Mouse (Mus musculus) cortical plate, adult 2 months (tissue): ENCODE data around the gene Clec3b.

Experiments
- CTCF ChIP-seq: fragments of 200-500 bp; IDR thresholded peaks from 2 replicates; pipeline ENCODE4 v1.5.1; 2011; ENCODE audit warnings: mild to moderate bottlenecking, control low read depth, low read length; ENCODE audit not compliant: insufficient read depth; ENCODE audit errors: extremely low read depth
- POLR2A ChIP-seq: fragments of 200-500 bp; IDR thresholded peaks from 2 replicates; pipeline ENCODE4 v1.6.1; 2011; ENCODE audit warnings: mild to moderate bottlenecking, low read length, control low read depth; ENCODE audit not compliant: insufficient read depth; ENCODE audit errors: extremely low read depth

- TF ChIP-seq POLR2A (no peak), CTCF (no peak)
Measured at GRCm38 (mm10) chr9:123177380-123178048, 26.8 kb downstream of the Clec3b start.
